Mouse (Mus musculus) intestine, embryonic 14.5 days (tissue): ENCODE measurements around the gene Surf1. TPM values are rescaled to one million over a fixed set of nuclear protein-coding genes. Genes with fewer than 3 reads are reported as not detected.

Experiments
- ATAC-seq: fragments of 200-750 bp; cut with Nextera tagmentation; replicated peaks from 2 replicates; pipeline ENCODE4 v1.8.0; 2017; ENCODE audit warnings: low read depth, moderate number of reproducible peaks, moderate TSS enrichment, moderate library complexity; ENCODE audit not compliant: low FRiP score, low TSS enrichment
- DNase-seq: peaks from one replicate; pipeline ENCODE4 v3.0.0-alpha.2; 2018; ENCODE audit warnings: low spot score
- H3K27ac ChIP-seq: fragments of 300-500 bp; sonication (generic); 2 replicates; pipeline ENCODE4 v1.5.1; 2014; ENCODE audit warnings: low read depth, mild to moderate bottlenecking, control low read depth
- H3K27me3 ChIP-seq: fragments of 300-500 bp; sonication (generic); replicated peaks from 2 replicates; pipeline ENCODE4 v1.6.1; 2014; ENCODE audit warnings: low read length, control low read depth; ENCODE audit not compliant: control insufficient read depth, insufficient read depth
- H3K36me3 ChIP-seq: fragments of 300-500 bp; sonication (generic); 2 replicates; pipeline ENCODE4 v1.6.1; 2014; ENCODE audit warnings: low read length, control low read depth; ENCODE audit not compliant: control insufficient read depth, insufficient read depth
- H3K4me1 ChIP-seq: fragments of 300-500 bp; sonication (generic); replicated peaks from 2 replicates; pipeline ENCODE4 v1.6.1; 2014; ENCODE audit warnings: low read length, control low read depth, mixed read lengths; ENCODE audit not compliant: control insufficient read depth, insufficient read depth
- H3K4me2 ChIP-seq: fragments of 300-500 bp; sonication (generic); 2 replicates; pipeline ENCODE4 v1.6.1; 2014; ENCODE audit warnings: low read length
- H3K4me3 ChIP-seq: fragments of 300-500 bp; sonication (generic); 2 replicates; pipeline ENCODE4 v1.5.1; 2014; ENCODE audit warnings: low read depth, low read length, control low read depth, mixed read lengths
- H3K9ac ChIP-seq: fragments of 300-500 bp; sonication (generic); 2 replicates; pipeline ENCODE4 v1.6.1; 2014; ENCODE audit warnings: mild to moderate bottlenecking, low read length
- H3K9me3 ChIP-seq: fragments of 300-500 bp; sonication (generic); 2 replicates; pipeline ENCODE4 v1.6.1; 2016; ENCODE audit warnings: low read length, control low read depth; ENCODE audit not compliant: control insufficient read depth
- WGBS: fragments of 180-500 bp; shearing (Covaris S2); extraction: QIAGEN DNeasy Blood & Tissue Kit; methylation state at CpG from one replicate; pipeline ENCODE4 v1.1.7; 2014; 5-methylcytosine and 5-hydroxymethylcytosine counted together
- polyA plus RNA-seq: library from polyadenylated mRNA; unstranded; fragments of >200 nt; fragmentation: Nextera tagmentation; extraction: Ambion mirVana; gene quantifications from 2 replicates; pipeline ENCODE4 v1.2.1, GENCODE M21; 2014

Gene Surf1
- polyA plus RNA-seq, 1 experiment from 2014 or later = 53.3 TPM

GRCm38 (mm10) chr2:26952866-26953265 is 36.5 kb upstream of the Surf1 start:
- Histone ChIP-seq H3K9me3 (no peaks in the 10 kb centered on the region), H3K27me3 (no peaks in the 10 kb centered on the region), H3K4me3 (no peak overlapping the region), H3K27ac (no peak overlapping the region), H3K4me1 (no peaks in the 10 kb centered on the region), H3K9ac (no peak overlapping the region), H3K4me2 (no peak overlapping the region), H3K36me3 (peaks cover 77% of the 10 kb centered on the region)
- 86% methylated on average over 8 of the region's 8 CpGs for WGBS
- ATAC-seq = no peak
- no peak for DNase-seq

GRCm38 (mm10) chr2:26952193-26952592 is 35.9 kb upstream of the Surf1 start:
- Histone ChIP-seq H3K27me3 (no peaks in the 10 kb centered on the region), H3K9me3 (no peaks in the 10 kb centered on the region), H3K9ac (no peak overlapping the region), H3K27ac (no peak overlapping the region), H3K4me2 (no peak overlapping the region), H3K4me3 (no peak overlapping the region), H3K36me3 (peaks cover 70% of the 10 kb centered on the region), H3K4me1 (no peaks in the 10 kb centered on the region)
- 91% methylated on average over 4 of the region's 4 CpGs for WGBS
- ATAC-seq (no peak), DNase-seq (no peak)

DNA sequence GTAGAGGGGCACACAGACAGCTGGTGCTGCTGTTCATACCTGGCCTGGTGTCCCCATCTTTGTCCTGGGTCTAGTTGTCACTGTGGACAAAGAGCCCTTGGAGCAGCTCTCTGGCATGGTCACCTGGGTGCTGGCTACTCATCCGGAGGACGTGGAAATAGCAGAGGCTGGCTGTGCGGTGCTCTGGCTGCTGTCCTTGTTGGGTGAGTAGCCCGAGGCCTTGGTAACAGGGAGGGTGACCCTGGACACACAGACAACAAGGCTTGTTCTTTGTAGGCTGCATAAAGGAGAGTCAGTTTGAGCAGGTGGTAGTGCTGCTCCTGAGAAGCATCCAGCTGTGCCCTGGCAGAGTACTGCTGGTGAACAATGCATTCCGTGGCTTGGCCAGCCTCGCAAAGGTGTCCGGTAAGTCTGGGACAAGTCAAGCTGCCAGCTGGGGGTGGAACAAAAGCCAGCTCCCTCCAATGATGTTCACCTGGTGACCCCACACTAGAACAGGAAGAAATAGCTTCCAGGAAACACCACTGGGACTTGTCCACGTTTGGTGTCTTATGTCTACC is 35.1 kb upstream of the Surf1 start:
- no peaks in the 10 kb centered on the region for H3K9me3 ChIP-seq
- no peak for ATAC-seq
- no peak overlapping the region for H3K4me2 ChIP-seq
- H3K4me1 ChIP-seq = no peaks in the 10 kb centered on the region
- DNase-seq = no peak
- H3K27me3 ChIP-seq = no peaks in the 10 kb centered on the region
- H3K4me3 ChIP-seq = no peak overlapping the region
- H3K36me3 ChIP-seq = peaks cover 63% of the 10 kb centered on the region
- H3K27ac ChIP-seq = no peak overlapping the region
- H3K9ac ChIP-seq = no peak overlapping the region
- WGBS = 88% methylated on average over 8 of the region's 8 CpGs

DNA sequence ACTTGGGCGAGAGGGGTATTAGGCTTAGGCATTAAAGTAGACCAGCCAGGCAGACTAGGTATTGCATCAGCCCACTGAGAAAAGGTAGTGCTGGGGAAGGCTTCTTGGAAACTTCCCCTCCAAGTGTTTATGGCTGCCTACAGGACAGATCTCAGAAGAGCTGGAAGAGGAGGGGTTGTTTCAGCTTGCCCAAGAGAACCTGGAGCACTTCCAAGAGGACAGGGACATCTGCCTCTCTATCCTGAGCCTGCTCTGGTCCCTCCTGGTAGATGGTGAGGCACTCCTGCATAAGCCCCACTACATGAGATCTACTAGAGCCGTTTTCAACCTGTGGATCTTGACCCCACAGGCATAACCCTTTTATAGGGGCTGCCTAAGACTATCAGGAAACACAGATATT is 34.1 kb upstream of the Surf1 start:
- Histone ChIP-seq H3K4me2 (no peak overlapping the region), H3K27ac (no peak overlapping the region), H3K36me3 (peaks cover 52% of the 10 kb centered on the region), H3K9me3 (no peaks in the 10 kb centered on the region), H3K27me3 (no peaks in the 10 kb centered on the region), H3K9ac (no peak overlapping the region), H3K4me3 (no peak overlapping the region), H3K4me1 (no peaks in the 10 kb centered on the region)
- no peak for ATAC-seq
- WGBS = 92% methylated on average over 2 of the region's 2 CpGs
- no peak for DNase-seq

DNA sequence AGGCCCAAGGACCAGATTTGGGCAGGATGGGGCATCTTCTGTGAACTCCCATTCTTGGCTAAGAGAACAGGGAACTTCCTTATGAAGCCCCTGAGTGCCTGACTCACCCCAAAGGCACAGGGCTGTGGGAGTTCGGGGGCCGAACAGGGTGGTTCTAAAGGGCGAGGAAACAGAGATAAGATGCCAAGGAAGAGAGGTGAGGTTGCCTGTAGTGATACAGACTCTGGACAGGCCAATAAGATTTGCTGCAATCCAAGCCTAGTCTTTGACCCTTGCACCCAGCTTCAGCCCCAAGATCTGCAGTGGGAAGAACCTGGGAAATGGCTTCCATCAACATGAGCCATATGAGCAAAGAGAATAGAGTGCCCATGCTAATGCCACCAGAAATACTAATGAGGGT is 26.9 kb upstream of the Surf1 start:
- no peak overlapping the region for H3K27ac ChIP-seq
- ATAC-seq = no peak
- WGBS = 82% methylated on average over 3 of the region's 3 CpGs

GRCm38 (mm10) chr2:26941539-26941938 is 25.2 kb upstream of the Surf1 start:
- H3K4me1 ChIP-seq = no peaks in the 10 kb centered on the region
- DNase-seq (no peak), ATAC-seq (no peak)
- no peak overlapping the region for H3K27ac ChIP-seq
- H3K27me3 ChIP-seq = no peaks in the 10 kb centered on the region
- no peak overlapping the region for H3K4me3 ChIP-seq
- H3K9me3 ChIP-seq = no peaks in the 10 kb centered on the region
- H3K36me3 ChIP-seq = no peaks in the 10 kb centered on the region
- WGBS = 40% methylated on average over 5 of the region's 5 CpGs
- H3K9ac ChIP-seq = no peak overlapping the region
- no peak overlapping the region for H3K4me2 ChIP-seq

More for the DNA sequence above, 26.9 kb upstream of the Surf1 start:
- no peaks in the 10 kb centered on the region for H3K4me1 ChIP-seq
- no peak for DNase-seq
- H3K9me3 ChIP-seq = no peaks in the 10 kb centered on the region
- no peak overlapping the region for H3K4me2 ChIP-seq
- no peaks in the 10 kb centered on the region for H3K27me3 ChIP-seq
- no peak overlapping the region for H3K9ac ChIP-seq
- no peak overlapping the region for H3K4me3 ChIP-seq
- H3K36me3 ChIP-seq = no peaks in the 10 kb centered on the region

GRCm38 (mm10) chr2:26936425-26936824 is 20.1 kb upstream of the Surf1 start:
- DNase-seq = no peak
- H3K4me3 ChIP-seq = no peak overlapping the region
- H3K9ac ChIP-seq = no peak overlapping the region
- no peaks in the 10 kb centered on the region for H3K9me3 ChIP-seq
- WGBS = 66% methylated on average over 1 of the region's 1 CpGs
- H3K36me3 ChIP-seq = no peaks in the 10 kb centered on the region
- H3K27ac ChIP-seq = no peak overlapping the region
- peaks cover 11% of the 10 kb centered on the region for H3K4me1 ChIP-seq
- H3K27me3 ChIP-seq = no peaks in the 10 kb centered on the region
- no peak overlapping the region for H3K4me2 ChIP-seq
- ATAC-seq = no peak

- H3K9me3 ChIP-seq = no peaks in the 10 kb centered on the region
- H3K36me3 ChIP-seq = peaks cover 11% of the 10 kb centered on the region
- H3K27me3 ChIP-seq = no peaks in the 10 kb centered on the region
- DNase-seq (no peak), ATAC-seq (no peak)
- H3K4me1 ChIP-seq = peaks cover 17% of the 10 kb centered on the region
- H3K27ac ChIP-seq = no peak overlapping the region
- 88% methylated on average over 2 of the region's 2 CpGs for WGBS
- no peak overlapping the region for H3K4me3 ChIP-seq
- no peak overlapping the region for H3K4me2 ChIP-seq
- no peak overlapping the region for H3K9ac ChIP-seq
Observed at GRCm38 (mm10) chr2:26935286-26935685, 19.0 kb upstream of the Surf1 start.

DNA sequence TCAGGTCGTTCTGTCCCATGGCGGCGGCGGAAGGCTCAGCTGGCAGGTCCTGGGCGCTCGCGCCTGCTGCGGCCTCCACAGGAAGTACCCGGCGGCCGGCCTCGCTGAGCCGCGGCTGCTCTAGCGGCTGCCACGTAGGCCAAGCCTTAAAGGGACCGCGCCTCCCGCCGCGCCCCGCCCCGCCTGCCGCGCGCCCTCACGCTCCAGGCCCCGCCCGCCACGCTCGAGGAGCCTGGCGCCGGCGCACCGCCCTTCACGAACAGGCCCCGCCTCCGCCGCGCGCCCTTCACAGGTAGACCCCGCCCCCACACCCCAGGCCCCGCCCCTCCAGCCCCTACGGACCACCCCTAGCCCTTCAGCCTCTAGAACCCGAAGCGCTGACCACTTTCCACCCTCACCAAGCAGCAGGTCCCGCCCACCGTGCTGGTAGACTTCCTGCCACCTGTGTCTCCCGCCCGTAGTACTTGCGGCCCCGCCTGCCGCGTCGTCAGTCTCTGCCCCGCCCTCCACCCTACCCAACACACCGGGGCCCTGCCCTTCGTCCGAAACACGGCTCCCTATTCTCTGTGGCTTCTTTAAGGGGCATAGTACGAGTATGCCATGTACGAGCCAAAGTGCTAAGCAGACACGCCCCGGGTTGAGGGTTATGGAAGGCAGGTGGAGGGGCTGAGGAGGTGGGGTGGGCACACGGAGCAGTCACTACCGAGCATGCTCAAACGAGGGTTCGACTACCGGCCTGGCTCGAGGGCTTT is 17.1 kb upstream of the Surf1 start, which contains the start of the genes Surf4 and Stkld1:
TSS of gene Surf4 (minus strand) at position 625 of the 752 bp plus-strand sequence.
TSS of gene Stkld1 (plus strand) at position 744 of the 752 bp plus-strand sequence.
- H3K4me2 ChIP-seq = peak within 1 kb of the TSS; percentile 92
- 1% methylated on average over 61 of the region's 70 CpGs for WGBS
- peak within 1 kb of the TSS; percentile 99 for H3K4me3 ChIP-seq
- peak within 1 kb of the TSS; percentile 88 for H3K27ac ChIP-seq
- H3K36me3 ChIP-seq = peaks cover 26% of the 10 kb centered on the region
- peak; percentile 96 for DNase-seq
- no peaks in the 10 kb centered on the region for H3K9me3 ChIP-seq
- H3K9ac ChIP-seq = peak within 1 kb of the TSS; percentile 99
- H3K4me1 ChIP-seq = peaks cover 17% of the 10 kb centered on the region
- no peaks in the 10 kb centered on the region for H3K27me3 ChIP-seq
- ATAC-seq = peak; percentile 95
